Mouse (Mus musculus) myocyte (in vitro differentiated cells): ENCODE measurements around the gene Trim21. TPM values are rescaled to one million over a fixed set of nuclear protein-coding genes. Genes with fewer than 3 reads are reported as not detected.

Source experiments
- H3K27me3 ChIP-seq: one replicate; pipeline ENCODE4 v1.6.1; 2011; ENCODE audit not compliant: control insufficient read depth, insufficient read depth, insufficient read length
- H3K36me3 ChIP-seq: one replicate; pipeline ENCODE4 v1.6.1; 2011; ENCODE audit not compliant: control insufficient read depth, insufficient read depth
- H3K4me2 ChIP-seq: one replicate; pipeline ENCODE4 v1.6.1; 2011; ENCODE audit warnings: low read depth, control low read depth
- H3K4me3 ChIP-seq: one replicate; pipeline ENCODE4 v1.5.1; 2011; ENCODE audit warnings: mild to moderate bottlenecking, control low read depth, moderate library complexity
- H3K79me2 ChIP-seq: one replicate; pipeline ENCODE4 v1.6.1; 2011; ENCODE audit not compliant: control insufficient read depth, insufficient read depth
- H3ac ChIP-seq: one replicate; pipeline ENCODE4 v1.6.1; 2011; ENCODE audit not compliant: control insufficient read depth, insufficient read length
- CEBPB ChIP-seq: IDR thresholded peaks from 2 replicates; pipeline ENCODE4 v1.6.1; 2011; ENCODE audit warnings: mild to moderate bottlenecking, moderate library complexity; ENCODE audit not compliant: poor library complexity, insufficient read depth, severe bottlenecking
- E2F4 ChIP-seq: IDR thresholded peaks from one replicate; pipeline ENCODE4 v1.6.1; 2011; ENCODE audit warnings: mild to moderate bottlenecking, control low read depth, moderate library complexity; ENCODE audit not compliant: insufficient read depth
- MAX ChIP-seq: IDR thresholded peaks from one replicate; pipeline ENCODE4 v1.6.1; 2011; ENCODE audit warnings: low read depth, mild to moderate bottlenecking, control low read depth
- MYOD1 ChIP-seq, 3 experiments: IDR thresholded peaks; one replicate each; pipeline ENCODE4 v1.6.1; 2011; ENCODE audit warnings: control low read depth in 2 of 3, low read depth in 2 of 3, mild to moderate bottlenecking in 2 of 3, moderate library complexity in 1 of 3; ENCODE audit not compliant: insufficient read length in 2 of 3, control insufficient read depth in 1 of 3
- MYOG ChIP-seq, 3 experiments: IDR thresholded peaks; one replicate each; pipeline ENCODE4 v1.6.1; 2011; ENCODE audit warnings: control low read depth in 2 of 3, low read depth in 2 of 3, mild to moderate bottlenecking in 2 of 3; ENCODE audit not compliant: insufficient read length in 2 of 3, control insufficient read depth in 1 of 3, insufficient read depth in 1 of 3
- POLR2A ChIP-seq: IDR thresholded peaks from one replicate; pipeline ENCODE4 v1.6.1; 2011; ENCODE audit warnings: low read depth, mild to moderate bottlenecking, control low read depth, moderate library complexity; ENCODE audit not compliant: insufficient read length
- POLR2AphosphoS2 ChIP-seq: IDR thresholded peaks from one replicate; pipeline ENCODE4 v1.6.1; 2011; ENCODE audit warnings: low read depth, control low read depth; ENCODE audit not compliant: insufficient read length
- REST ChIP-seq: IDR thresholded peaks from one replicate; pipeline ENCODE4 v1.6.1; 2011; ENCODE audit warnings: mild to moderate bottlenecking, control low read depth, moderate library complexity; ENCODE audit not compliant: insufficient read depth, insufficient read length
- SRF ChIP-seq: IDR thresholded peaks from one replicate; pipeline ENCODE4 v1.6.1; 2011; ENCODE audit warnings: low read depth; ENCODE audit not compliant: control insufficient read depth, insufficient read length
- TCF12 ChIP-seq: IDR thresholded peaks from one replicate; pipeline ENCODE4 v1.6.1; 2011; ENCODE audit warnings: mild to moderate bottlenecking, control low read depth; ENCODE audit not compliant: poor library complexity, insufficient read depth, severe bottlenecking
- TCF3 ChIP-seq: IDR thresholded peaks from one replicate; pipeline ENCODE4 v1.6.1; 2011; ENCODE audit warnings: low read depth, control low read depth; ENCODE audit not compliant: insufficient read length
- USF1 ChIP-seq: IDR thresholded peaks from one replicate; pipeline ENCODE4 v1.6.1; 2011; ENCODE audit warnings: low read depth, mild to moderate bottlenecking, control low read depth, moderate library complexity
- polyA plus RNA-seq: library from polyadenylated mRNA; unstranded; fragments of >200 nt; fragmentation: generic; extraction: Trizol; gene quantifications from one replicate; pipeline ENCODE4 v1.2.1, GENCODE M21; 2012; ENCODE audit warnings: missing spikeins

Trim21 gene
- 0.43 TPM for polyA plus RNA-seq

- H3K4me3 ChIP-seq = peak within 1 kb of the TSS; percentile 26
- H3K27me3 ChIP-seq = no peaks in the 10 kb centered on the region
- TF ChIP-seq MYOD1 (IDR thresholded peaks at IDR 0.05; ENCODE audit: control insufficient read depth in 1 of 3, insufficient read length in 2 of 3, low read depth in 2 of 3) = no peak
- no peak for TF ChIP-seq SRF
- TF ChIP-seq USF1 = no peak
- no peak for TF ChIP-seq TCF3
- TF ChIP-seq TCF12 = no peak
- no peak for TF ChIP-seq POLR2A
- no peak for TF ChIP-seq CEBPB
- no peak for TF ChIP-seq MAX
- no peak for TF ChIP-seq POLR2AphosphoS2
- no peak for TF ChIP-seq E2F4
- H3K36me3 ChIP-seq = no peaks in the 10 kb centered on the region
- H3ac ChIP-seq = no peak within 1 kb of the TSS
- H3K4me2 ChIP-seq = peak within 1 kb of the TSS; percentile 90
- H3K79me2 ChIP-seq = no peaks in the 10 kb centered on the region
Observed at GRCm38 (mm10) chr7:102564999-102565997, at the start of gene Trim21. Gene Trim21 (minus strand): TSS chr7:102565486.

- H3ac ChIP-seq = no peak within 1 kb of the TSS
- no peak within 1 kb of the TSS for H3K4me3 ChIP-seq
- H3K36me3 ChIP-seq = no peaks in the 10 kb centered on the region
- H3K4me2 ChIP-seq = no peak within 1 kb of the TSS
- H3K27me3 ChIP-seq = no peaks in the 10 kb centered on the region
- no peaks in the 10 kb centered on the region for H3K79me2 ChIP-seq
- TF ChIP-seq MYOD1 (IDR thresholded peaks at IDR 0.05; ENCODE audit: control insufficient read depth in 1 of 3, insufficient read length in 2 of 3, low read depth in 2 of 3) (no peak), CEBPB (no peak), MYOG (IDR thresholded peaks at IDR 0.05; ENCODE audit: control insufficient read depth in 1 of 3, insufficient read depth in 1 of 3, insufficient read length in 2 of 3, low read depth in 2 of 3) (no peak), MAX (no peak), SRF (no peak), POLR2A (no peak), USF1 (no peak), TCF3 (no peak)
Observed at GRCm38 (mm10) chr7:102597378-102598031, 32.2 kb upstream of the Trim21 start, which contains the start of gene Olfr552. Gene Olfr552 (plus strand): TSS chr7:102597770.

- H3ac ChIP-seq = no peak within 1 kb of the TSS
- no peak within 1 kb of the TSS for H3K4me2 ChIP-seq
- H3K4me3 ChIP-seq = no peak within 1 kb of the TSS
- H3K27me3 ChIP-seq = no peaks in the 10 kb centered on the region
- H3K36me3 ChIP-seq = no peaks in the 10 kb centered on the region
- no peaks in the 10 kb centered on the region for H3K79me2 ChIP-seq
- TF ChIP-seq TCF12 (no peak), MYOG (IDR thresholded peaks at IDR 0.05; ENCODE audit: control insufficient read depth in 1 of 3, insufficient read depth in 1 of 3, insufficient read length in 2 of 3, low read depth in 2 of 3) (no peak), POLR2AphosphoS2 (no peak), SRF (no peak), POLR2A (no peak), CEBPB (no peak), REST (no peak), MAX (no peak), E2F4 (no peak), USF1 (no peak), MYOD1 (IDR thresholded peaks at IDR 0.05; ENCODE audit: control insufficient read depth in 1 of 3, insufficient read length in 2 of 3, low read depth in 2 of 3) (no peak), TCF3 (no peak)
Observed at GRCm38 (mm10) chr7:102591786-102592185, 26.5 kb upstream of the Trim21 start, which contains the start of gene Olfr551. Gene Olfr551 (minus strand): TSS chr7:102591886.

- Histone ChIP-seq H3K27me3 (no peaks in the 10 kb centered on the region), H3K36me3 (no peaks in the 10 kb centered on the region), H3K4me3 (no peak overlapping the region), H3K79me2 (no peaks in the 10 kb centered on the region), H3ac (no peak overlapping the region), H3K4me2 (no peak overlapping the region)
- TF ChIP-seq E2F4 = no peak
- TF ChIP-seq POLR2A = no peak
- TF ChIP-seq TCF3 = no peak
- TF ChIP-seq REST = no peak
- TF ChIP-seq CEBPB = no peak
- no peak for TF ChIP-seq TCF12
- TF ChIP-seq POLR2AphosphoS2 = no peak
- TF ChIP-seq SRF = no peak
- TF ChIP-seq MYOG (IDR thresholded peaks at IDR 0.05; ENCODE audit: control insufficient read depth in 1 of 3, insufficient read depth in 1 of 3, insufficient read length in 2 of 3, low read depth in 2 of 3) = no peak
- TF ChIP-seq MYOD1 (IDR thresholded peaks at IDR 0.05; ENCODE audit: control insufficient read depth in 1 of 3, insufficient read length in 2 of 3, low read depth in 2 of 3) = no peak
Observed at GRCm38 (mm10) chr7:102575998-102576397, 10.7 kb upstream of the Trim21 start.
